Mouse (Mus musculus) MEL-GATA-1-ER (cell line): Measurements from ENCODE around the gene Hist1h2be.

Experiments used
- DNase-seq: peaks from one replicate; pipeline ENCODE4 v3.0.0-alpha.2; 2012; ENCODE audit warnings: low read depth; ENCODE audit errors: extremely low read depth

The Hist1h2be gene

GRCm38 (mm10) chr13:23620733-23621531 is at the start of gene Hist1h2be:
TSS of gene Hist1h2be (minus strand) at chr13:23621124.
- DNase-seq = peak; percentile 98

GRCm38 (mm10) chr13:23662536-23662935 is 41.6 kb upstream of the Hist1h2be start:
- DNase-seq = no peak

- DNase-seq = no peak
Observed at GRCm38 (mm10) chr13:23659636-23660366, 38.9 kb upstream of the Hist1h2be start.

GRCm38 (mm10) chr13:23630653-23631052 is 9.7 kb upstream of the Hist1h2be start:
- peak; percentile 36 for DNase-seq

GRCm38 (mm10) chr13:23622861-23623450 is 2.0 kb upstream of the Hist1h2be start:
- peak; percentile 39 for DNase-seq

GRCm38 (mm10) chr13:23622175-23622671 is 1.3 kb upstream of the Hist1h2be start, which contains the start of gene Hist1h1e:
TSS of gene Hist1h1e (minus strand) at chr13:23622558.
- DNase-seq = peak; percentile 81

DNA sequence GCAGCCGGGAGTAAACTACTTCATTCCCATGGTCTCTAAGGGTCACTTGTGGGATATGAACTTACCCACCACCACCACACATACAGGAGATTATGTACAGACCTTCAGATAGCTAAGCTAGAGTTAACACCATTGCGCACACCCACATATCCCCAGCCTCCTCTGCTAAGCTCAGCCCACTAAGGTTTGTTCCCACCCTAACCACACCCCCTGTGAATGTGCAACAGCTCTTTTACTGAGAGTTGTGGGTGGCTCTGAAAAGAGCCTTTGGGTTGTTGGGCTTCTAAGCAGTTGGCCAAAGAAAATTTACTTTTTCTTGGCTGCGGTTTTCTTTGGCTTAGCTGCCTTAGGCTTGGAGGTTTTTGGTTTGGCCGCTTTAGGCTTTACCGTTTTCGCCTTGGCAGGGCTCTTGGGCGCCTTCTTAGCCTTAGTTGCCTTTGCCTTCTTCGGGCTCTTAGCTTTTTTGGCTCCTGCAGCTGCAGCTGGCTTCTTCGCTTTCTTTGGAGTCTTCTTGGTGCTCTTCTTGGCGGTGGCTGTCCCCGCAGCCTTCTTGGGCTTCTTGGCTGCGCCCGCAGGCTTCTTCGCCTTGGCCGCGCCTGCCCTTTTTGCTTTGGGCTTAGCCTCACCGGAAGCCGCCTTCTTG is 729 bp upstream of the Hist1h2be start:
- no peak for DNase-seq

- DNase-seq = peak; percentile 55
Observed at GRCm38 (mm10) chr13:23620056-23620732, 730 bp downstream of the Hist1h2be start.

DNA sequence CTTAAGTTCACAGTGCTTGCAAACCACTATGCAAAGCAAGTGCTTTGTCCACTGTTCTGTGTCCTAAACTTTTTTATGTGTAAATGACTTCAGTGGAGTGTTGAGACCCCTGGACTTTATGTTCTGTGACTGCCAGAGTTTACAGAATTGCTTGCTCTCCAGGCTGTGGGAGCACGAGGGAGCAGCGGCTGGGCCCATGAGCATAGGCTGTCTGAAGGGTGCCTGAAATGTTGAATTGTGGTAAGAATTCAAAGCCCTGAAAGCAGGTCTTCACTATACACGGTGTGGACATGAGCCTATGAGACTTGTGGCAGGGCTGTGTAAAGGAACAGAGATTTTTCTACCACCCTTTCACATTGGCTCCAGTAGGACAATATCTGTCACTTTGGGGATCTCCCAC is 9.3 kb downstream of the Hist1h2be start:
- no peak for DNase-seq

- no peak for DNase-seq
Observed at GRCm38 (mm10) chr13:23610393-23610792, 10.5 kb downstream of the Hist1h2be start.

- DNase-seq = no peak
Observed at GRCm38 (mm10) chr13:23609844-23610243, 11.1 kb downstream of the Hist1h2be start.

GRCm38 (mm10) chr13:23609209-23609608 is 11.7 kb downstream of the Hist1h2be start:
- DNase-seq = peak; percentile 41

DNA sequence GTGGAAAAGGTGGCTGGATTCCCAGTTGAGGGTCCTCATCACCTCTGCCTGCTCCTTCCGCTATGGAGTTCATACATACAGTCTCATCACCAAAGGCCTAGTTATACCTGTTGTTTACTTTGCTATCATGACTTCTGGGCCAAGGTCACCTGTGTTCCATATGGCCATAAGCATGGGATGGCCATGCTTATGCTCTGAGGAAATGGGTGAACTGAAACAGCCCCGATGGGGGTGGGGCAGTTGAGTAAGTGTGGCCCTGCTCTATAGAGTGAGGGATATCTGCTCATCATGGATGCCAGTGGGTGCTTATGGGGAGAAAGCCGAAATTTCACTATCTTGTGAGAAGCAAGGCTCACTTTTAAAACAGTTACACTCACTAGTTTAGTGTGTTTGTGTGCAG is 15.9 kb downstream of the Hist1h2be start:
- no peak for DNase-seq

DNA sequence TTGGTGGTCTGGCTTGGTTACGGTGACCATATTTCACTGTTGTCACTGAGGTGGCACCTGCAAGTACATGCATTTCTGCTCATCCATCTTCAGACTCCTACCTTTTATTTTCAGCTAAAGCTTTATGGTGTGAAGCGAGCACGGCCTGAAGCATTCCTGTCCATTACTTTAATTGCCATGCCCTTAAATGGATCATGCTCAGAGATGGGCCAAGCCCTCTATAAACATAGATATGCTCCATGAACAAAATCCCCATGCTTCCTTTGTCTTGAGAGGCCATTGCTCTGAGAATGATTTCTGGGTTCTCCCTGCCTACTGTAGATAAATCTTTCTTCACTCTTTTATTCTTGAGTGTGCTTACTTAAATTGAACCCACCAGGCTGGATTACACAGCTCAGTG is 16.5 kb downstream of the Hist1h2be start:
- no peak for DNase-seq

DNA sequence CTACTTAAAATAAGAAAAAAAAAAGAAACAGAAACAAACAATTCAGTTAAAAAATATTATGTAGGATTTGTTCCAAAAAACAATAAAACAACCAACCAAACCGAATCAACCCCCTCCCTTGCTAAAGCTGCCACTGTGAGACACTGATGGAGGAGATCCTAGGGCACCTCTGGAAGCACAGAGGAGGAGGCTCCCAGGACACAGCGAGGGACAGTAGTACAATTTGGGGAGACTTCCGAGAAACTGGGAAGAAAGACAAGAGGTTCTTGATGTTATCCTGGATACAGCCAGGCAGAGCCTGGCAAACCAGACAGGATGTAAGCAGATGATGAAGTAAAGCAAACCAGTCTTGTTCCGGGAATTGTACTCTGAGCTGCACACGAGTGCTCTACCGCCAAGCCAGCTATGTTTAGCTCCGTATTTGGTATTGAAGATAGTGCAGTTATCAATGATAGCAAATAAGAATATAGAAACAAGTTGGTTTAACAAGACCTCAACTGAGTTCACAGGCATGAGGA is 17.7 kb downstream of the Hist1h2be start:
- no peak for DNase-seq

GRCm38 (mm10) chr13:23597957-23598356 is 23.0 kb downstream of the Hist1h2be start:
- DNase-seq = peak; percentile 69

DNA sequence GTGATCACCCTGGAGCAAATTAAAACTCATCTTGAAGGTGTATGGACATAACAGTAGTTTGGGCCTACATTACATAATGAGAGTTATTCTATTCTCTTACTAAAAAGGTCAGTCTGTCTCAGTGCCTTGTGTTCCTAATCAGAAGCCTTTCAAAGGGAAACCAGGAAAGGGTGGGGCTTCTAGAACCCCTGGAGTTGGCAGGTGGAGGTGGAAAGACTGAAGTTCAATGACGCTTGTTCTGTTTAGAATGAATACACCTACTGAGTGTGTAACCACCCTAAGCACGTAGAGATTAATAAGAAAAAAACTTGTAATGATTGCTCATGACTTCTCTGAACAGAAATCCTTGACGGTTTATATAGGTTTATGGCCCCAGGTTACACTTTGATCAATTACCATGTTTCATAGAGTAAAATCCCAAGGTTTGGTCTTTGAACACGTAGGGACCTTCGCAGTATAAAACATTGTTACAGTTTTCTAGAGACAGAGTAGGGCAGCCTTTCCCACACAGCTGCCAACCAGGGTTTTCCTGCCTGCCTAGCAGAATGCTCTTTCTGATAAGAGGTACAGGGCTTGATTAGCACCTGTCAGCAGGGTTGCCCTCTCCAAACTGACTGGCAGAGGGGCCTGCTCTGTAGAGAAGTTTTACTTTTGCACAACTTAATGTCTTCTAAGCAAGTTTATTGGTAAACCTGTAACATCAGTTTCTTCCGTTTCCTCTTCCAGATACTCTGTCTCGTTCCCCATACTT is 25.1 kb downstream of the Hist1h2be start:
- no peak for DNase-seq

- no peak for DNase-seq
Observed at GRCm38 (mm10) chr13:23595185-23595584, 25.7 kb downstream of the Hist1h2be start.

- DNase-seq = peak; percentile 59
Observed at GRCm38 (mm10) chr13:23593051-23593770, 27.7 kb downstream of the Hist1h2be start.
